Mouse (Mus musculus): Measurements from ENCODE around the gene 3110082I17Rik. TPM values are rescaled to one million over a fixed set of nuclear protein-coding genes. Genes with fewer than 3 reads are reported as not detected.
"Not testable (repeated sequence)": the region's sequence is repeated elsewhere in the genome, so short reads cannot be mapped to it uniquely, and the experiment has no call there.

Gene 3110082I17Rik
- total RNA-seq, 4 experiments from 2014 or later = 6.6 to 10.2 (median 9.1) TPM

GRCm38 (mm10) chr5:139353946-139354345 lies 106.4 kb downstream of the 3110082I17Rik start:
- no peak for DNase-seq (ENCODE audit: low spot score in 2 of 2)

GRCm38 (mm10) chr5:139353496-139353895 lies 106.8 kb downstream of the 3110082I17Rik start:
- no peak for DNase-seq (ENCODE audit: low spot score in 2 of 2)

- DNase-seq (ENCODE audit: low spot score in 2 of 2) = no peak
These were observed 108.0 kb downstream of the 3110082I17Rik start, which contains the start of gene Cyp2w1 for GRCm38 (mm10) chr5:139352317-139352716. Cyp2w1 (plus strand) TSS chr5:139352617.

- no peak for DNase-seq (ENCODE audit: low spot score in 2 of 2)
These were observed 108.7 kb downstream of the 3110082I17Rik start for GRCm38 (mm10) chr5:139351628-139352027.

GRCm38 (mm10) chr5:139351134-139351533 lies 109.2 kb downstream of the 3110082I17Rik start, which contains the start of gene Cox19:
Cox19 (minus strand) TSS chr5:139351418.
- no peak for DNase-seq (ENCODE audit: low spot score in 2 of 2)

GRCm38 (mm10) chr5:139349713-139350112 lies 110.6 kb downstream of the 3110082I17Rik start:
- DNase-seq (ENCODE audit: low spot score in 2 of 2) = no peak

GRCm38 (mm10) chr5:139347225-139347624 lies 113.1 kb downstream of the 3110082I17Rik start:
- no peak for DNase-seq (ENCODE audit: low spot score in 2 of 2)

- DNase-seq (ENCODE audit: low spot score in 2 of 2) = no peak
These were observed 115.0 kb downstream of the 3110082I17Rik start for GRCm38 (mm10) chr5:139345364-139345714.

- DNase-seq (ENCODE audit: low spot score in 2 of 2) = peak; percentile 93 to 95
These were observed 115.5 kb downstream of the 3110082I17Rik start for GRCm38 (mm10) chr5:139344687-139345363.

- peak; percentile 66 to 70 for DNase-seq (ENCODE audit: low spot score in 2 of 2)
These were observed 116.2 kb downstream of the 3110082I17Rik start for GRCm38 (mm10) chr5:139344021-139344686.

GRCm38 (mm10) chr5:139338891-139339290 lies 121.4 kb downstream of the 3110082I17Rik start:
- no peak for DNase-seq (ENCODE audit: low spot score in 2 of 2)

- no peak for DNase-seq (ENCODE audit: low spot score in 2 of 2)
These were observed 121.9 kb downstream of the 3110082I17Rik start for GRCm38 (mm10) chr5:139338403-139338802.

GRCm38 (mm10) chr5:139337826-139338370 lies 122.4 kb downstream of the 3110082I17Rik start:
- no peak for DNase-seq (ENCODE audit: low spot score in 2 of 2)

GRCm38 (mm10) chr5:139335634-139336033 lies 124.7 kb downstream of the 3110082I17Rik start:
- DNase-seq (ENCODE audit: low spot score in 2 of 2) = no peak

GRCm38 (mm10) chr5:139334394-139334793 lies 125.9 kb downstream of the 3110082I17Rik start:
- not testable (repeated sequence) for DNase-seq (ENCODE audit: low spot score in 2 of 2)

GRCm38 (mm10) chr5:139333301-139334013 lies 126.9 kb downstream of the 3110082I17Rik start:
- no peak for DNase-seq (ENCODE audit: low spot score in 2 of 2)

- no peak for DNase-seq (ENCODE audit: low spot score in 2 of 2)
These were observed 127.6 kb downstream of the 3110082I17Rik start for GRCm38 (mm10) chr5:139332590-139333272.

GRCm38 (mm10) chr5:139331742-139332141 lies 128.6 kb downstream of the 3110082I17Rik start:
- DNase-seq (ENCODE audit: low spot score in 2 of 2) = peak; percentile 67 to 71

GRCm38 (mm10) chr5:139330766-139331165 lies 129.6 kb downstream of the 3110082I17Rik start:
- DNase-seq (ENCODE audit: low spot score in 2 of 2) = no peak

GRCm38 (mm10) chr5:139327634-139328020 lies 132.7 kb downstream of the 3110082I17Rik start:
- DNase-seq (ENCODE audit: low spot score in 2 of 2) = no peak

GRCm38 (mm10) chr5:139326986-139327633 lies 133.2 kb downstream of the 3110082I17Rik start:
- no peak for DNase-seq (ENCODE audit: low spot score in 2 of 2)

All from gastrocnemius, adult 8-10 months (tissue).